Mouse (Mus musculus) cerebellum, adult 11 months (tissue): ENCODE data around the gene Ddn.

Source experiments
- DNase-seq: peaks from one replicate; pipeline ENCODE4 v3.0.0; 2022

The Ddn gene

GRCm38 (mm10) chr15:98772511-98773211 is 36.6 kb downstream of the Ddn start:
- no peak for DNase-seq

GRCm38 (mm10) chr15:98771813-98772425 is 37.4 kb downstream of the Ddn start:
- DNase-seq, result no peak

- DNase-seq, result no peak
Observed at GRCm38 (mm10) chr15:98768259-98768658, 41.0 kb downstream of the Ddn start.

- DNase-seq, result no peak
Observed at GRCm38 (mm10) chr15:98765929-98766328, 43.4 kb downstream of the Ddn start.

- DNase-seq, result peak; percentile 90
Observed at GRCm38 (mm10) chr15:98762670-98763529, 46.4 kb downstream of the Ddn start, which contains the start of gene Arf3. Gene Arf3, minus strand, starts transcription at chr15:98763214.

GRCm38 (mm10) chr15:98762201-98762621 is 47.1 kb downstream of the Ddn start:
- DNase-seq, result peak; percentile 62

- no peak for DNase-seq
Observed at GRCm38 (mm10) chr15:98754125-98754524, 55.2 kb downstream of the Ddn start.
